Mouse (Mus musculus) WW6 (cell line): Measurements from ENCODE around the gene Stpg4.
A peak's percentile ranks its signal among the peaks of the same experiment; 100 is the strongest.

Experiments used
- DNase-seq: peaks from one replicate; pipeline ENCODE4 v3.0.0-alpha.2; 2013; ENCODE audit warnings: low read depth, low spot score

Stpg4 gene

GRCm38 (mm10) chr17:87427511-87427910 lies at the start of gene Stpg4:
TSS of gene Stpg4 (minus strand) at chr17:87427741.
- DNase-seq: no peak

DNA sequence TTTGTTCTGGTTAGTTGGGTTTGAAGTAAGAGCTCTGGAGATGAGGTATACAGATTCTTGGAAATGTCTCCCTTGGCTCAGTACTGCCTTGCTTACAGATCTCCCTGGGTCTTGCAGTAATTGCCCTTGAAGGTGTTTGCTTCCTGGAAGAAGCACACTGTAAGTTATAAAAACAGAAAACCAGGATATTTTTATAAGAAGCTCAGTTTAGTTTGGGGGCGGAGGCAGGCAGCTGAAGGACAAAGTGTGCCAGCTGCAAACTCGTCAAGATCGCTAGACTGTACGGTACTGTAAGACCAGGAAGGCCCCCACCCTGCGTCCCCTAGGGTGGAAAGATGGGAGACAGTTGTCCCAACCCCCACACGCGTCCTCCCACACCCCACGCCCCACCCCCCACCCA lies 47.8 kb upstream of the Stpg4 start:
- no peak for DNase-seq

DNA sequence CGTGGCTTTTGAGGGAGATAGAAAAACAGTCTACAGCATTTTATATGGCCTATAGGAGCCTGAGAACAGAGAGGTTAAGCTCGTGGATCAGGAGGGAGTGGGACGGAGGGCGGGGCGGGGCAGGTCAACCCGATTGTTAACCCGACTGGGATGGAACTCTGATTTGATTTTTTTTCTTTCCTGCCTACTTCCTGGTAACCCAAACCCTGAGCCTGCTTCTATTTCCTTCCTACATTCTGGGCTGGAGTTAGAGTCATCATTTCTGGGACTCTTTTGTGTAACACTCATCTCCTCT lies 46.9 kb upstream of the Stpg4 start:
- no peak for DNase-seq

DNA sequence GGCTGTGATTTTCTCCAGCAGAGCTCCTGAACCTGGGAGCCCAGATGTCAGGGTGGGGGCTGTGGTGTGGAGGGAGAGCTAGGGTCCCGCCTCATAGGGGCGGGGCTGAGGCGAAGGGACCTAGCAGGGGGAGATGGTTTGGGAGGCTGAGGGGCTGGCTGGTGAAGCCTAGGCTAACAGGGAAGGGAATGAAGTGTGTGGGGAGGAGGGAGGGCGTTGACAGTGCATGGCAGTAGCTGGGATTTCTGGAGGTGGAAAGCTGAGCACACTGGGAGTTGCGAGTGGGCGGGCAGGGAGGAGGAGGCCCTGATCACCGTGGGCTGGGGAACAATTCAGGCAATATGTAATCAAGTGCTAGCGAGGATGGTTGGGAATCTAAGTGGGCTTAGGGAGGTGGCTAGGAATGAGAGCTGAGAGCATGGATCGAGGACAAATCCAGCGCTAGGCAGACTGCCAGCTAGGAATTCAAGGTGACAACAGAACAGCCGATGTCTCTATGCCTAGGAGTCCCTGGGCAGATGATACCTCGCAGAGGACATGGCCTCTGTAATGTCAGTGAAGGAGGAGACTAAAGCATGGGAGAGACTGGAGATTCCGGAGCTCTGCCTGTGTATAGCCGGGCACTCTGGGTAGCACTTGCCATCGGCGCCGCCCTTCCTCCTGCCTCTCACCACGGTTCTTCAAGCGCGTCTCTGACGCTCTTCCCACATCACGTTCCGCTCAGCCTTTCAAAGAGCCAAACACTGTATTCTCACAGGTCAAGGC lies 46.4 kb upstream of the Stpg4 start:
- DNase-seq: no peak

GRCm38 (mm10) chr17:87473441-87473735 lies 45.8 kb upstream of the Stpg4 start:
- DNase-seq: no peak

GRCm38 (mm10) chr17:87472879-87473278 lies 45.3 kb upstream of the Stpg4 start:
- no peak for DNase-seq

- peak; percentile 79 for DNase-seq
Measured at GRCm38 (mm10) chr17:87471661-87472060, 44.1 kb upstream of the Stpg4 start.

DNA sequence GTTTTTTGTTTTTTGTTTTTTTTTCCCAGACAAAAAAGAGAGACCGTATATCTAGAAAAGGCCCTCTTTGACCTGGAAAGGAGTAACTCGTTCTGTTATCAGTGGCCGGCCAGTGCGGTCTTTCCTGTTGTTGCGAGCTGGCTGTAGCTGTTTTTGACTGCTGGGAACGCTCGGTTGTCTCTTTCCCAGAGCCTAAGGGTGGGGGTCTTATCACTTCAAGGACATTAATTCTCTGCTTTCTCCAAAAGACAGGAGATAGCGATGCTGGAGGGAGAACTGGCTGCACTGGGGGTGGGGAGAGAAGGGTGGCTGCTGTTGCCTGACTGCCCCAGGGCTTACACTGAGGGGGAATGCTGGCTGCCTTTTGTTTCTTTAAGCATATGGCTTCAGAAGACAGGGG lies 43.3 kb upstream of the Stpg4 start:
- DNase-seq: no peak

DNA sequence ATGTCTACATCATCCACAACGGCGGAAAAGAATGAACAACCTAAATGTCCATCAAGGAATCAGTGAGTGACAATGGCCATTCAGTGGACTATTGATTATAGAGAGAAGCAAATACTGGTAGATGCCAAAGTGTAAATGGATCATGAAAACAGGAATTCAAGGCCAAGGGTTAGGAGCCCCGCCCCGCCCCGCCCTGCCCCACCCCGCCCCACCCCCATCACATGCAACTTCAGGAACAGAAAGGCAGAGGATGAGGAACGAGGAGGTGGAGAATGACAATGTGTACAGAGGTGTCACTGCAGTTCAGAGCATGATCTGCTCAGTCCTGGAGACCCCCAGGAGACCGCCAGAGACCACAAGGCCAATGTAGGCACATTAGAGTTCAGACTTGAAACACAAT lies 42.7 kb upstream of the Stpg4 start:
- no peak for DNase-seq

DNA sequence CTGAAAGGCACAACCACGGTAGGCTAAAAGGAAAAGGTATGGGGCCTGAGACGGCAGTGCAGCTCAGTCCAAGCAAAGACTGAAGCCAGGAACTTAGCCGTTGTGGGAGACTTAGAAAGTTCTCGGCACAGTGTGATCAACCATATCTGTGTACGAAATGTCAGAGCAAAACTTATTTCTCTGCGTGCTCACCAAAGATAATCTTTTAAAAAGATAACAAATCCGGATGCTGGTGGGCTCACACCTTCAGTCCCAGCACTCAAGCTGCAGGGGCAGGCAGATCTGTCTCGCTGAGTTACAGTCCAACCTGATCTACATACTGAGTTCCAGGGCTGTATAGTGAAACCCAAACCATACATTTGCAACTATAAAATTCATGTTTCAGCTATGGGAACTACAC lies 41.9 kb upstream of the Stpg4 start:
- no peak for DNase-seq

DNA sequence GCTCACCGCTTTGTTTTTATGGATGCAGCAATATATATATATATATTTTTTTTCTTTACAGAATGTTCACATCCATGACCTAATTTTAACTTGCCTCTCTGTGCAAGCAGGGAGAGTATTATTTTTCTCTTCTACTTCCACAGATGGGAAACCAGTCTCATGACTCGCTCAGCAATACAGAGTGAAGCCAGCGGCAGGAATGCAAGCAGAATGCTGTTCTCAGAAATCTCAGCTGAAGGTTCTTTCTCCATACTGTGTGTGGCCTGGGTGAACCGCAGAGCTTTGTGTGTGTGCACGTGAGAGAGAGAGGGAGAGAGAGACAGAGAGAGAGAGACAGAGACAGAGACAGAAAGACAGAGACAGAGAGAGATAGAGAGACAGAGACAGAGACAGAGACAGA lies 41.1 kb upstream of the Stpg4 start:
- no peak for DNase-seq

GRCm38 (mm10) chr17:87461499-87461896 lies 34.0 kb upstream of the Stpg4 start:
- no peak for DNase-seq

DNA sequence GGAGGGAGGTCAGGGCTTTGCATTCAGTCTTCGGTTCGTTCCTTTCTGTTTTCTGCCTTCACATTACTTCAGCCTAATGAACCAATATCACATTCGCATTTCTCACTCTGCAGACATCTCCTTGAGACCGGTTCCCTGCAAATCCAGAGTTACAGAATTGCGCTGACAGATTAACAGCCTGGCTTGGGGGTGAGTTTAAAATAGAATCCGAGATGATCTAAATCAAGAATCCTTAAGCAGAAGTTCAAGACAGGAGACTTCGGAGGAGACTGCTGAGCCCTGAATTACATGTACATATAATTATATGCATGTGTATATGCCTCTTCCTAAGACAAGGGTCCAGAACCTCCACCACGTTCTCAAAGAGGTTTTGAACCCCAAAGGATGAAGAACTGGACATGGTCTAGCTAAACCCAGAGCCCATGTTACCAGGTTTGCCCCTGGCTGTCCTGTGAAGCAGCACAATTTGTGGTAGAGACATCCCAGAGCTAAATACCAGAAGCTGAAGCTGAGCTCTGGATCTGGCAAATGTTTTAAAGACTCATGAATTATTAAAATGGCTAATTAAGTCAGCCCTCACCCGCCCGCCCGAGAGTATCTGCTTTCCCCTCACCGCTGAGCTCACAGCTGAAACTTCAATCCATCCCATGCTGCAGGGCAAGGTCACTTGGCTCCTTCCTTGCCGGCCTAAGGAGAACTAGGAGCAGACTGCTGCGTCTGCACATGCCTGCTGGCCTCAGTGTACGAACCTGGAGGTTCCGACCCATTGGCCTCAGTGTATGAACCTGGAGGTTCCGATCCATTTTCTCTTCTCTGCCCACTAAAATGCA lies 33.3 kb upstream of the Stpg4 start:
- no peak for DNase-seq

- no peak for DNase-seq
Measured at GRCm38 (mm10) chr17:87459750-87460668, 32.5 kb upstream of the Stpg4 start.

GRCm38 (mm10) chr17:87458911-87459749 lies 31.6 kb upstream of the Stpg4 start:
- DNase-seq: no peak

DNA sequence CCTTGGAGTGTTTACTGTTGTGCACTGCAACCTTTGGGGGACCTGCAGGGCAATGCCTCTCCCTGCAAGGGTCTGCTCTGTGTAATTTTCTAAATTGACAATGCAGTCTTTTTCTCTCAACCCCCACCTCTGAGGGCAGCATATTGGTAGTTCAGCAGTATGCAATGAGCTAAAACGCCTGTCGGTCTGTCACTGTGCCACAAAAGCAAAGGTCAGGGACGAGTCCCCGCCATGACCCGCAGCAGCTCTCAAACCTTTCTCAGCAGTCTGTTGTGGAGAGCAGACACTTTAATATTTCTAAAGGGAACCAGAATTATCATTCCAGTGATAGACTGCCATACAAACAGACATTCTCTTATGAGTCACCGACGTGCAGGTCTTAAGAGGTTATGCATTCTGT lies 30.4 kb upstream of the Stpg4 start:
- no peak for DNase-seq

DNA sequence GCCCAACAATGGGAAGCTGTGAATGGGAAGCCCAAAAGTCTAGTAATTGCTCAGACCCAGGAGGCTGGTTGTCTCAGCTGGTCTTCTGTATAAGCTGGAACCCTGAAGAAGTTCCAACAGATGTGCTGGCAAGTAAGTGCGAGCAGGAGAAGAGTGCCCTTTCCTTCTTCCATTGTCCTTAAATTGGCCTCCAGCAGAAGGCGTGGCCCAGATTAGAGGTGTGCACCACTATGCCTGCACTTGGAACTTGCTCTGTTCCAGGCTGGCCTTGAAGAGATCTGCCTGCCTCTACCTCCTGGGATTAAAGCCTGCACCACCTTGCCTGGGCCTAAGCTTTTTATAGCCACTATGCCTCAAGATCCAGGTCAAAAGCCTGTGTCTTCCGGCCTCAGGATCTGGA lies 26.6 kb upstream of the Stpg4 start:
- DNase-seq: no peak

GRCm38 (mm10) chr17:87453336-87453735 lies 25.8 kb upstream of the Stpg4 start:
- no peak for DNase-seq

DNA sequence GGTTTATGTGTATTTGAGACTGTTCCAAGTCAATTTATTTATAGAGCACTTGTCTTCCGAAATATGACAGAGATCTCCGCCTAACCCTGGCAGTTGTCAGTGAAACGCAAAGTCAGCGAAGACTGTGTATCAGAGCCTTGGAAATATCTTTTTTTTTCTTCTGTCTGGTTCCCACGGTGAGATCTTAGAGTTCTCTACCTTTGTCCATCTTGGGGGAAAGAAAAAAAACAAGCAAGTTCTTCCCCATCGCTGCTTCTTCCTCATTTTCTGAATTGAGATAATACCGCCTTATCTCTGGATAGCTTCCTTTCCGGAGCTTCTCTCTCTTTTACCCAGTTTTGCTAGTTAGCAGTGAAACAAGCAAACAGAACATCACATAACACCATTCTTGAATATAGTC lies 21.3 kb upstream of the Stpg4 start:
- DNase-seq: no peak

DNA sequence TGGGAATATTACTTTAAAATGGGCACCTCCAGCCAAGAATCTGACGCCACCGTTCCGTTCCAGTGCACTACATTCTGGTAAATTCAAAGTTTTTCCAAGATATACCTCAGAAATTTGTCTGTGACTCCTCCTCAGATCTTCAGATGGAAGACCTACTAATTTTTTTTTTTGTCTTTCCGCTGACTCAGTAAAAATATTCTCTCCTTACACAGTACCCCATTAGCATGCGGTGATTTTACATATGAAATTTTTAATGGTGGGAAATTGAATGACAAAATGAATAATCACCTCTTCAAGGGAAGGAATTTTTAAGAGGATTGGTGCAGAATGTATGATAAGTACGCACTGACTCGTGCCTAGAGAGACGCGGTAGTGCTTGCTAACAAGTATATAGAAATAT lies 20.8 kb upstream of the Stpg4 start:
- DNase-seq: no peak

- DNase-seq: no peak
Measured at GRCm38 (mm10) chr17:87447612-87448200, 20.2 kb upstream of the Stpg4 start.
